Mouse (Mus musculus) 3134 (cell line): Measurements from ENCODE around the gene Mrpl14.

ENCODE experiments used
- DNase-seq: peaks from one replicate; pipeline ENCODE4 v3.0.0-alpha.2; 2011; ENCODE audit warnings: low spot score; ENCODE audit not compliant: insufficient read length; ENCODE audit errors: extremely low read depth

Mrpl14 gene

GRCm38 (mm10) chr17:45685171-45686092, 690 bp upstream of the Mrpl14 start:
- peak; percentile 63 for DNase-seq

GRCm38 (mm10) chr17:45686716-45687115, 594 bp downstream of the Mrpl14 start, which contains the start of gene Tmem63b:
TSS of gene Tmem63b (minus strand) at chr17:45686905.
- no peak for DNase-seq

- no peak for DNase-seq
These were observed 3.0 kb downstream of the Mrpl14 start for GRCm38 (mm10) chr17:45689120-45689519.

- no peak for DNase-seq
These were observed 3.9 kb downstream of the Mrpl14 start for GRCm38 (mm10) chr17:45690044-45690443.

GRCm38 (mm10) chr17:45692159-45692558, 6.0 kb downstream of the Mrpl14 start:
- DNase-seq, result no peak

GRCm38 (mm10) chr17:45693812-45694565, 7.9 kb downstream of the Mrpl14 start:
- DNase-seq, result no peak

- peak; percentile 79 for DNase-seq
These were observed 9.4 kb downstream of the Mrpl14 start for GRCm38 (mm10) chr17:45695227-45696120.

- DNase-seq, result no peak
These were observed 10.9 kb downstream of the Mrpl14 start for GRCm38 (mm10) chr17:45696981-45697380.

GRCm38 (mm10) chr17:45698368-45698767, 12.2 kb downstream of the Mrpl14 start:
- no peak for DNase-seq

- no peak for DNase-seq
These were observed 13.1 kb downstream of the Mrpl14 start for GRCm38 (mm10) chr17:45699039-45699740.

GRCm38 (mm10) chr17:45700496-45701235, 14.5 kb downstream of the Mrpl14 start:
- no peak for DNase-seq

GRCm38 (mm10) chr17:45701236-45701591, 15.1 kb downstream of the Mrpl14 start:
- DNase-seq, result no peak

- no peak for DNase-seq
These were observed 16.1 kb downstream of the Mrpl14 start for GRCm38 (mm10) chr17:45702254-45702653.

GRCm38 (mm10) chr17:45703187-45703586, 17.1 kb downstream of the Mrpl14 start:
- DNase-seq, result no peak

GRCm38 (mm10) chr17:45706796-45707195, 20.7 kb downstream of the Mrpl14 start:
- DNase-seq, result no peak

GRCm38 (mm10) chr17:45707376-45707775, 21.3 kb downstream of the Mrpl14 start:
- no peak for DNase-seq

GRCm38 (mm10) chr17:45708179-45708578, 22.1 kb downstream of the Mrpl14 start:
- no peak for DNase-seq

GRCm38 (mm10) chr17:45709829-45710228, 23.7 kb downstream of the Mrpl14 start:
- DNase-seq, result no peak

- no peak for DNase-seq
These were observed 24.3 kb downstream of the Mrpl14 start for GRCm38 (mm10) chr17:45710407-45710806.
